Mouse (Mus musculus): ENCODE measurements at regions not wholly inside any gene's neighbourhood (a gene's known extent, or its start where the extent isn't known, plus 50 kb on each side); places are given as distances from the start of the nearest gene placed in this dataset.
A peak's percentile ranks its signal among the peaks of the same experiment; 100 is the strongest.

GRCm38 (mm10) chr10:111741301-111741945 is 231.0 kb upstream of the Krr1 start:
- Histone ChIP-seq H3K9me3 (ENCODE audit: control insufficient read depth, low read depth, low read length) (no peaks in the 10 kb centered on the region), H3K27me3 (ENCODE audit: control insufficient read depth, insufficient read depth, low read length) (no peaks in the 10 kb centered on the region), H3K9ac (replicated peaks; ENCODE audit: low read depth, low read length) (no peak overlapping the region), H3K4me1 (ENCODE audit: control insufficient read depth, insufficient read depth, low read length) (peaks cover 4% of the 10 kb centered on the region; the same call in 1 of the 2 replicates), H3K36me3 (ENCODE audit: control insufficient read depth, insufficient read depth, low read length) (no peaks in the 10 kb centered on the region), H3K4me3 (ENCODE audit: low read depth, low read length) (no peak overlapping the region), H3K27ac (ENCODE audit: low read length) (no peak overlapping the region), H3K4me2 (replicated peaks; ENCODE audit: low read depth, low read length) (no peak overlapping the region)
- 72% methylated on average over 5 of the region's 5 CpGs for WGBS
- ATAC-seq (ENCODE audit: insufficient number of reproducible peaks, insufficient read depth, low FRiP score, low read depth), result no peak

GRCm38 (mm10) chr10:111743291-111743690 is 229.2 kb upstream of the Krr1 start:
- H3K27me3 ChIP-seq (ENCODE audit: control insufficient read depth, insufficient read depth, low read length), result no peaks in the 10 kb centered on the region
- H3K4me2 ChIP-seq (replicated peaks; ENCODE audit: low read depth, low read length), result no peak overlapping the region
- peaks cover 4% of the 10 kb centered on the region; the same call in 1 of the 2 replicates for H3K4me1 ChIP-seq (ENCODE audit: control insufficient read depth, insufficient read depth, low read length)
- H3K36me3 ChIP-seq (ENCODE audit: control insufficient read depth, insufficient read depth, low read length), result no peaks in the 10 kb centered on the region
- 31% methylated on average over 9 of the region's 9 CpGs for WGBS
- H3K9ac ChIP-seq (replicated peaks; ENCODE audit: low read depth, low read length), result no peak overlapping the region
- no peaks in the 10 kb centered on the region for H3K9me3 ChIP-seq (ENCODE audit: control insufficient read depth, low read depth, low read length)
- H3K4me3 ChIP-seq (ENCODE audit: low read depth, low read length), result no peak overlapping the region
- no peak overlapping the region; the same call in 1 of the 2 replicates for H3K27ac ChIP-seq (ENCODE audit: low read length)
- ATAC-seq (ENCODE audit: insufficient number of reproducible peaks, insufficient read depth, low FRiP score, low read depth), result no peak

GRCm38 (mm10) chr10:111745116-111745515 is 227.3 kb upstream of the Krr1 start:
- no peak overlapping the region for H3K4me3 ChIP-seq (ENCODE audit: low read depth, low read length)
- H3K36me3 ChIP-seq (ENCODE audit: control insufficient read depth, insufficient read depth, low read length), result no peaks in the 10 kb centered on the region
- no peaks in the 10 kb centered on the region for H3K4me1 ChIP-seq (ENCODE audit: control insufficient read depth, insufficient read depth, low read length)
- ATAC-seq (ENCODE audit: insufficient number of reproducible peaks, insufficient read depth, low FRiP score, low read depth), result no peak
- WGBS, result 92% methylated on average over 3 of the region's 3 CpGs
- H3K27ac ChIP-seq (ENCODE audit: low read length), result no peak overlapping the region
- H3K9me3 ChIP-seq (ENCODE audit: control insufficient read depth, low read depth, low read length), result no peaks in the 10 kb centered on the region
- no peak overlapping the region for H3K4me2 ChIP-seq (replicated peaks; ENCODE audit: low read depth, low read length)
- no peaks in the 10 kb centered on the region for H3K27me3 ChIP-seq (ENCODE audit: control insufficient read depth, insufficient read depth, low read length)
- no peak overlapping the region for H3K9ac ChIP-seq (replicated peaks; ENCODE audit: low read depth, low read length)

- peak; percentile 21; the same call in 1 of the 2 replicates for ATAC-seq (ENCODE audit: insufficient number of reproducible peaks, insufficient read depth, low FRiP score, low read depth)
- no peaks in the 10 kb centered on the region for H3K9me3 ChIP-seq (ENCODE audit: control insufficient read depth, low read depth, low read length)
- no peaks in the 10 kb centered on the region for H3K4me1 ChIP-seq (ENCODE audit: control insufficient read depth, insufficient read depth, low read length)
- 70% methylated on average over 12 of the region's 12 CpGs for WGBS
- no peaks in the 10 kb centered on the region for H3K27me3 ChIP-seq (ENCODE audit: control insufficient read depth, insufficient read depth, low read length)
- no peak overlapping the region for H3K4me2 ChIP-seq (replicated peaks; ENCODE audit: low read depth, low read length)
- no peak overlapping the region for H3K27ac ChIP-seq (ENCODE audit: low read length)
- H3K4me3 ChIP-seq (ENCODE audit: low read depth, low read length), result no peak overlapping the region
- no peaks in the 10 kb centered on the region for H3K36me3 ChIP-seq (ENCODE audit: control insufficient read depth, insufficient read depth, low read length)
- no peak overlapping the region for H3K9ac ChIP-seq (replicated peaks; ENCODE audit: low read depth, low read length)
Observed at GRCm38 (mm10) chr10:111746067-111746878, 226.2 kb upstream of the Krr1 start.

GRCm38 (mm10) chr10:111746879-111747477 is 225.5 kb upstream of the Krr1 start:
- no peaks in the 10 kb centered on the region for H3K4me1 ChIP-seq (ENCODE audit: control insufficient read depth, insufficient read depth, low read length)

GRCm38 (mm10) chr10:111748482-111748881 is 224.0 kb upstream of the Krr1 start:
- no peak overlapping the region for H3K4me2 ChIP-seq (replicated peaks; ENCODE audit: low read depth, low read length)
- WGBS, result 47% methylated on average over 3 of the region's 3 CpGs
- H3K9me3 ChIP-seq (ENCODE audit: control insufficient read depth, low read depth, low read length), result no peaks in the 10 kb centered on the region
- H3K4me1 ChIP-seq (ENCODE audit: control insufficient read depth, insufficient read depth, low read length), result no peaks in the 10 kb centered on the region
- H3K4me3 ChIP-seq (ENCODE audit: low read depth, low read length), result no peak overlapping the region
- no peak overlapping the region for H3K27ac ChIP-seq (ENCODE audit: low read length)
- no peaks in the 10 kb centered on the region for H3K36me3 ChIP-seq (ENCODE audit: control insufficient read depth, insufficient read depth, low read length)
- ATAC-seq (ENCODE audit: insufficient number of reproducible peaks, insufficient read depth, low FRiP score, low read depth), result no peak
- no peak overlapping the region for H3K9ac ChIP-seq (replicated peaks; ENCODE audit: low read depth, low read length)
- no peaks in the 10 kb centered on the region for H3K27me3 ChIP-seq (ENCODE audit: control insufficient read depth, insufficient read depth, low read length)

More at GRCm38 (mm10) chr10:111746879-111747477, 225.5 kb upstream of the Krr1 start:
- Histone ChIP-seq H3K27me3 (ENCODE audit: control insufficient read depth, insufficient read depth, low read length) (no peaks in the 10 kb centered on the region), H3K9me3 (ENCODE audit: control insufficient read depth, low read depth, low read length) (no peaks in the 10 kb centered on the region), H3K9ac (replicated peaks; ENCODE audit: low read depth, low read length) (no peak overlapping the region), H3K4me2 (replicated peaks; ENCODE audit: low read depth, low read length) (no peak overlapping the region), H3K36me3 (ENCODE audit: control insufficient read depth, insufficient read depth, low read length) (no peaks in the 10 kb centered on the region), H3K27ac (ENCODE audit: low read length) (no peak overlapping the region), H3K4me3 (ENCODE audit: low read depth, low read length) (no peak overlapping the region)
- 88% methylated on average over 6 of the region's 6 CpGs for WGBS
- ATAC-seq (ENCODE audit: insufficient number of reproducible peaks, insufficient read depth, low FRiP score, low read depth), result no peak

- Histone ChIP-seq H3K4me3 (ENCODE audit: low read depth, low read length) (no peak overlapping the region), H3K9ac (replicated peaks; ENCODE audit: low read depth, low read length) (no peak overlapping the region), H3K36me3 (ENCODE audit: control insufficient read depth, insufficient read depth, low read length) (no peaks in the 10 kb centered on the region), H3K27me3 (ENCODE audit: control insufficient read depth, insufficient read depth, low read length) (no peaks in the 10 kb centered on the region), H3K4me2 (replicated peaks; ENCODE audit: low read depth, low read length) (no peak overlapping the region), H3K9me3 (ENCODE audit: control insufficient read depth, low read depth, low read length) (no peaks in the 10 kb centered on the region), H3K27ac (ENCODE audit: low read length) (no peak overlapping the region), H3K4me1 (ENCODE audit: control insufficient read depth, insufficient read depth, low read length) (peaks cover 9% of the 10 kb centered on the region)
- 90% methylated on average over 2 of the region's 2 CpGs for WGBS
- no peak for ATAC-seq (ENCODE audit: insufficient number of reproducible peaks, insufficient read depth, low FRiP score, low read depth)
Observed at GRCm38 (mm10) chr10:111753646-111754045, 218.8 kb upstream of the Krr1 start.

GRCm38 (mm10) chr10:111755964-111756363 is 216.5 kb upstream of the Krr1 start:
- no peaks in the 10 kb centered on the region for H3K36me3 ChIP-seq (ENCODE audit: control insufficient read depth, insufficient read depth, low read length)
- no peak for ATAC-seq (ENCODE audit: insufficient number of reproducible peaks, insufficient read depth, low FRiP score, low read depth)
- H3K27ac ChIP-seq (ENCODE audit: low read length), result peak overlapping the region; percentile 52; the same call in 1 of the 2 replicates
- H3K9ac ChIP-seq (replicated peaks; ENCODE audit: low read depth, low read length), result no peak overlapping the region
- H3K9me3 ChIP-seq (ENCODE audit: control insufficient read depth, low read depth, low read length), result no peaks in the 10 kb centered on the region
- no peaks in the 10 kb centered on the region for H3K27me3 ChIP-seq (ENCODE audit: control insufficient read depth, insufficient read depth, low read length)
- 52% methylated on average over 1 of the region's 1 CpGs for WGBS
- no peak overlapping the region for H3K4me3 ChIP-seq (ENCODE audit: low read depth, low read length)
- H3K4me1 ChIP-seq (ENCODE audit: control insufficient read depth, insufficient read depth, low read length), result peaks cover 14% of the 10 kb centered on the region
- H3K4me2 ChIP-seq (replicated peaks; ENCODE audit: low read depth, low read length), result no peak overlapping the region

Measured in stomach, embryonic 14.5 days (tissue).